Mouse (Mus musculus): ENCODE data around the gene Kif27.

DNA sequence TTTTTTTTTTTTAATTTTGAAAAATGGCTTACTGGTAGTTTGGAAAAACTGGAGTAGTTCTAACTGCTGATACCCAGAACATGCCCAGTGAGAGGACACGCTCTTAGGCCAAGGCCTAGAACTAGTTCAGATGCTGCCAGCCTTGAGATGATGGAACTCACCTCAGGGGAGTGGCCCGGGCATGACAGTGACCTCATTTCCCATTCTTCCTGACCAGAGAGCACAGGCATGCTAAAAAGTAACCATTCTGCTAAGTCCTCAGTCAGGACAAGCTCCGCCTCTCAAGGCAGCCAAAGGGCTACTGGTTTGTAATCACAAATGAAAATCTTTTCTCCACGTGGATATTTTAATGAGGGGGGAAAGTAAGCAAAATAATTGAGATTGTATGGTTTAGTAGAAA is 77.0 kb downstream of the Kif27 start:
- no peak for TF ChIP-seq CTCF (IDR thresholded peaks at IDR 0.05; ENCODE audit: extremely low read depth, insufficient read depth, insufficient read length, insufficient replicate concordance)
- TF ChIP-seq POLR2A (IDR thresholded peaks at IDR 0.05; ENCODE audit: low read depth, low read length): no peak
